Mouse (Mus musculus) urinary bladder, postnatal 10 days (tissue): ENCODE measurements at regions not wholly inside any gene's neighbourhood (a gene's known extent, or its start where the extent isn't known, plus 50 kb on each side); places are given as distances from the start of the nearest gene placed in this dataset.

Experiments used
- DNase-seq: peaks from one replicate; pipeline ENCODE4 v3.0.0; 2022; ENCODE audit warnings: low spot score

- DNase-seq: no peak
Observed at GRCm38 (mm10) chr16:93533205-93533604, 70.7 kb downstream of the Setd4 start.

- DNase-seq: no peak
Observed at GRCm38 (mm10) chr16:93531937-93532336, 71.9 kb downstream of the Setd4 start.

- DNase-seq: no peak
Observed at GRCm38 (mm10) chr16:93522485-93522884, 81.4 kb downstream of the Setd4 start.

GRCm38 (mm10) chr16:93520481-93520880 lies 83.4 kb downstream of the Setd4 start:
- no peak for DNase-seq

GRCm38 (mm10) chr16:93518620-93519019 lies 85.2 kb downstream of the Setd4 start:
- no peak for DNase-seq

GRCm38 (mm10) chr16:93516793-93517192 lies 87.1 kb downstream of the Setd4 start:
- no peak for DNase-seq

- no peak for DNase-seq
Observed at GRCm38 (mm10) chr16:93515456-93515941, 88.4 kb downstream of the Setd4 start.

GRCm38 (mm10) chr16:93513616-93514041 lies 90.2 kb downstream of the Setd4 start:
- no peak for DNase-seq

GRCm38 (mm10) chr16:93511988-93512387 lies 91.9 kb downstream of the Setd4 start:
- DNase-seq: no peak

- no peak for DNase-seq
Observed at GRCm38 (mm10) chr16:93511517-93511916, 92.3 kb downstream of the Setd4 start.

- DNase-seq: no peak
Observed at GRCm38 (mm10) chr16:93498800-93499199, 105.1 kb downstream of the Setd4 start.

GRCm38 (mm10) chr16:93493337-93494002 lies 110.4 kb downstream of the Setd4 start:
- no peak for DNase-seq

- DNase-seq: no peak
Observed at GRCm38 (mm10) chr16:93486646-93487550, 117.0 kb downstream of the Setd4 start.

- no peak for DNase-seq
Observed at GRCm38 (mm10) chr16:93469957-93470356, 133.9 kb downstream of the Setd4 start.

GRCm38 (mm10) chr16:93465741-93466140 lies 138.1 kb downstream of the Setd4 start:
- no peak for DNase-seq

GRCm38 (mm10) chr16:93464898-93465297 lies 139.0 kb downstream of the Setd4 start:
- DNase-seq: no peak

GRCm38 (mm10) chr16:93463405-93463804 lies 140.5 kb downstream of the Setd4 start:
- DNase-seq: no peak

GRCm38 (mm10) chr16:93462286-93462610 lies 141.6 kb downstream of the Setd4 start:
- no peak for DNase-seq

GRCm38 (mm10) chr16:93461406-93462285 lies 142.2 kb downstream of the Setd4 start:
- no peak for DNase-seq

- no peak for DNase-seq
Observed at GRCm38 (mm10) chr16:93459497-93460240, 144.2 kb downstream of the Setd4 start.
